Mouse (Mus musculus) macrophage (primary cell): ENCODE measurements around the gene Polr2a. TPM values are rescaled to one million over a fixed set of nuclear protein-coding genes. Genes with fewer than 3 reads are reported as not detected.

Experiments used
- polyA plus RNA-seq: library from polyadenylated mRNA; stranded (reverse); fragments of 250-400 nt; gene quantifications from 3 replicates; pipeline ENCODE4 v1.2.4, GENCODE M21; 2018; ENCODE audit warnings: inconsistent platforms

Polr2a gene
- polyA plus RNA-seq, 1 experiment from 2014 or later = 133 TPM

Other genes starting within 250 kb of the Polr2a start
- gene Dnah2, start 209.5 kb downstream of the Polr2a start, polyA plus RNA-seq = 0.32 to 3.0 TPM (median 1.5 TPM) in 3 replicates
- gene Efnb3, start 198.4 kb downstream of the Polr2a start, polyA plus RNA-seq = 0.06 TPM in 1 of 3 replicates, not detected in the others
- gene Wrap53, start 178.4 kb downstream of the Polr2a start, polyA plus RNA-seq = 4.4 to 5.0 TPM (median 5.0 TPM) in 3 replicates
- 32.6 to 59.9 TPM (median 52.5 TPM) in 3 replicates for gene Trp53, start 178.3 kb downstream of the Polr2a start, polyA plus RNA-seq
- gene Atp1b2, start 152.7 kb downstream of the Polr2a start, polyA plus RNA-seq = not detected in 3 replicates
- gene Shbg, start 140.7 kb downstream of the Polr2a start, polyA plus RNA-seq = not detected in 3 replicates
- 1.6 to 2.2 TPM (median 1.6 TPM) in 3 replicates for gene Sat2, start 136.6 kb downstream of the Polr2a start, polyA plus RNA-seq
- 36.0 to 36.7 TPM (median 36.3 TPM) in 3 replicates for gene Fxr2, start 125.6 kb downstream of the Polr2a start, polyA plus RNA-seq
- gene Sox15, start 103.3 kb downstream of the Polr2a start, polyA plus RNA-seq = 0.46 TPM in 1 of 3 replicates, not detected in the others
- gene Mpdu1, start 96.0 kb downstream of the Polr2a start, polyA plus RNA-seq = 81.7 to 90.9 TPM (median 89.2 TPM) in 3 replicates
- 3,562 to 8,261 TPM (median 3,776 TPM) in 3 replicates for gene Cd68, start 92.5 kb downstream of the Polr2a start, polyA plus RNA-seq
- gene Eif4a1, start 86.2 kb downstream of the Polr2a start, polyA plus RNA-seq = 683 to 1,306 TPM (median 693 TPM) in 3 replicates
- 57.8 to 99.6 TPM (median 77.5 TPM) in 3 replicates for gene Senp3, start 76.6 kb downstream of the Polr2a start, polyA plus RNA-seq
- 16.4 to 43.4 TPM (median 40.3 TPM) in 3 replicates for gene Tnfsf13, start 72.9 kb downstream of the Polr2a start, polyA plus RNA-seq
- 89.2 to 140 TPM (median 130 TPM) in 3 replicates for gene Tnfsf12, start 62.8 kb downstream of the Polr2a start, polyA plus RNA-seq
- gene Tnfsfm13, start 62.5 kb downstream of the Polr2a start, polyA plus RNA-seq = 25.2 to 36.9 TPM (median 25.5 TPM) in 3 replicates
- not detected in 3 replicates for gene Slc35g3, start 3.3 kb upstream of the Polr2a start, polyA plus RNA-seq
- 11.6 to 17.8 TPM (median 12.0 TPM) in 3 replicates for gene Zbtb4, start 7.3 kb upstream of the Polr2a start, polyA plus RNA-seq
- not detected in 3 replicates for gene Chrnb1, start 37.3 kb upstream of the Polr2a start, polyA plus RNA-seq
- gene Fgf11, start 43.2 kb upstream of the Polr2a start, polyA plus RNA-seq = 0.69 to 2.7 TPM (median 2.3 TPM) in 3 replicates
- gene Tmem102, start 47.0 kb upstream of the Polr2a start, polyA plus RNA-seq = not detected in 3 replicates
- gene Gm39566, start 56.7 kb upstream of the Polr2a start, polyA plus RNA-seq = not detected in 3 replicates
- not detected in 3 replicates for gene Spem2, start 59.8 kb upstream of the Polr2a start, polyA plus RNA-seq
- not detected in 3 replicates for gene Spem1, start 63.5 kb upstream of the Polr2a start, polyA plus RNA-seq
- gene Nlgn2, start 79.1 kb upstream of the Polr2a start, polyA plus RNA-seq = 0.80 to 2.1 TPM (median 1.0 TPM) in 3 replicates
- gene Tmem256, start 79.9 kb upstream of the Polr2a start, polyA plus RNA-seq = 71.2 to 302 TPM (median 269 TPM) in 3 replicates
- 23.8 to 38.1 TPM (median 36.6 TPM) in 3 replicates for gene Plscr3, start 87.7 kb upstream of the Polr2a start, polyA plus RNA-seq
- gene Tnk1, start 100.1 kb upstream of the Polr2a start, polyA plus RNA-seq = not detected in 3 replicates
- gene Tmem95, start 119.4 kb upstream of the Polr2a start, polyA plus RNA-seq = not detected in 3 replicates
- gene Kctd11, start 122.8 kb upstream of the Polr2a start, polyA plus RNA-seq = 4.3 to 5.6 TPM (median 5.5 TPM) in 3 replicates
- 0.54 to 0.68 TPM (median 0.62 TPM) in 3 replicates for gene Acap1, start 136.9 kb upstream of the Polr2a start, polyA plus RNA-seq
- not detected in 3 replicates for gene 2810408A11Rik, start 142.3 kb upstream of the Polr2a start, polyA plus RNA-seq
- gene Neurl4, start 142.4 kb upstream of the Polr2a start, polyA plus RNA-seq = 14.9 to 19.2 TPM (median 15.6 TPM) in 3 replicates
- gene Gps2, start 155.3 kb upstream of the Polr2a start, polyA plus RNA-seq = 48.3 to 74.1 TPM (median 49.3 TPM) in 3 replicates
- 339 to 874 TPM (median 348 TPM) in 3 replicates for gene Eif5a, start 163.3 kb upstream of the Polr2a start, polyA plus RNA-seq
- not detected in 3 replicates for gene Ybx2, start 177.2 kb upstream of the Polr2a start, polyA plus RNA-seq
- 0.13 to 0.50 TPM in 2 of 3 replicates, not detected in the other for gene Slc2a4, start 189.6 kb upstream of the Polr2a start, polyA plus RNA-seq
- not detected in 3 replicates for gene Cldn7, start 206.1 kb upstream of the Polr2a start, polyA plus RNA-seq
- gene Ctdnep1, start 222.5 kb upstream of the Polr2a start, polyA plus RNA-seq = 102 to 235 TPM (median 115 TPM) in 3 replicates
- 29.9 to 51.5 TPM (median 43.1 TPM) in 3 replicates for gene Elp5, start 223.9 kb upstream of the Polr2a start, polyA plus RNA-seq
- gene Gabarap, start 232.5 kb upstream of the Polr2a start, polyA plus RNA-seq = 791 to 1,264 TPM (median 1,032 TPM) in 3 replicates
- 62.4 to 122 TPM (median 77.3 TPM) in 3 replicates for gene Phf23, start 237.1 kb upstream of the Polr2a start, polyA plus RNA-seq
- gene Dvl2, start 242.0 kb upstream of the Polr2a start, polyA plus RNA-seq = 10.8 to 21.7 TPM (median 11.8 TPM) in 3 replicates